Mouse (Mus musculus) hindbrain, embryonic 11.5 days (tissue): ENCODE data around the gene Adam1a. TPM values are rescaled to one million over a fixed set of nuclear protein-coding genes. Genes with fewer than 3 reads are reported as not detected.

Source experiments
- polyA plus RNA-seq: library from polyadenylated mRNA; unstranded; fragments of >200 nt; fragmentation: Nextera tagmentation; extraction: Ambion mirVana; gene quantifications from 2 replicates; pipeline ENCODE4 v1.2.1, GENCODE M21; 2014

Adam1a gene
- polyA plus RNA-seq, 1 experiment from 2014 or later = 3.8 TPM

Other genes starting within 250 kb of the Adam1a start
- 76.7 and 84.7 TPM in 2 replicates for gene Trafd1, start 159.8 kb downstream of the Adam1a start, polyA plus RNA-seq
- gene Naa25, start 147.5 kb downstream of the Adam1a start, polyA plus RNA-seq = 48.9 and 53.3 TPM in 2 replicates
- 0.85 and 1.1 TPM in 2 replicates for gene Tmem116, start 93.6 kb downstream of the Adam1a start, polyA plus RNA-seq
- 111 and 113 TPM in 2 replicates for gene Erp29, start 93.0 kb downstream of the Adam1a start, polyA plus RNA-seq
- gene Adam1b, start 42.0 kb downstream of the Adam1a start, polyA plus RNA-seq = not detected in 2 replicates
- not detected in 2 replicates for gene Gm42878, start within 50 bp of the Adam1a start, polyA plus RNA-seq
- 61.8 and 66.5 TPM in 2 replicates for gene Mapkapk5, start 423 bp upstream of the Adam1a start, polyA plus RNA-seq
- 36.0 and 63.3 TPM in 2 replicates for gene Aldh2, start 48.3 kb upstream of the Adam1a start, polyA plus RNA-seq
- gene Acad12, start 73.5 kb upstream of the Adam1a start, polyA plus RNA-seq = 1.8 and 2.8 TPM in 2 replicates
- 2.1 and 2.5 TPM in 2 replicates for gene Acad10, start 115.0 kb upstream of the Adam1a start, polyA plus RNA-seq
- gene Brap, start 115.1 kb upstream of the Adam1a start, polyA plus RNA-seq = 36.8 and 38.8 TPM in 2 replicates
- gene Atxn2, start 165.9 kb upstream of the Adam1a start, polyA plus RNA-seq = 63.5 and 75.2 TPM in 2 replicates